Mouse (Mus musculus): ENCODE measurements around the gene Fads6. TPM values are rescaled to one million over a fixed set of nuclear protein-coding genes. Genes with fewer than 3 reads are reported as not detected.

The Fads6 gene
- polyA plus RNA-seq, 1 experiment from 2014 or later, result 0.43 TPM

GRCm38 (mm10) chr11:115323354-115323753 is 25.9 kb upstream of the Fads6 start:
- Histone ChIP-seq H3K27ac (no peak overlapping the region), H3K27me3 (peaks cover 77% of the 10 kb centered on the region), H3K4me1 (replicated peaks) (peaks cover 34% of the 10 kb centered on the region), H3K9me3 (no peaks in the 10 kb centered on the region), H3K36me3 (no peaks in the 10 kb centered on the region), H3K4me3 (replicated peaks) (no peak overlapping the region), H3K4me2 (replicated peaks) (peak overlapping the region; percentile 5; the same call in 1 of the 2 replicates), H3K9ac (replicated peaks) (no peak overlapping the region; the same call in 1 of the 2 replicates)
- ATAC-seq, result no peak
- WGBS, result 23% methylated on average over 32 of the region's 32 CpGs

DNA sequence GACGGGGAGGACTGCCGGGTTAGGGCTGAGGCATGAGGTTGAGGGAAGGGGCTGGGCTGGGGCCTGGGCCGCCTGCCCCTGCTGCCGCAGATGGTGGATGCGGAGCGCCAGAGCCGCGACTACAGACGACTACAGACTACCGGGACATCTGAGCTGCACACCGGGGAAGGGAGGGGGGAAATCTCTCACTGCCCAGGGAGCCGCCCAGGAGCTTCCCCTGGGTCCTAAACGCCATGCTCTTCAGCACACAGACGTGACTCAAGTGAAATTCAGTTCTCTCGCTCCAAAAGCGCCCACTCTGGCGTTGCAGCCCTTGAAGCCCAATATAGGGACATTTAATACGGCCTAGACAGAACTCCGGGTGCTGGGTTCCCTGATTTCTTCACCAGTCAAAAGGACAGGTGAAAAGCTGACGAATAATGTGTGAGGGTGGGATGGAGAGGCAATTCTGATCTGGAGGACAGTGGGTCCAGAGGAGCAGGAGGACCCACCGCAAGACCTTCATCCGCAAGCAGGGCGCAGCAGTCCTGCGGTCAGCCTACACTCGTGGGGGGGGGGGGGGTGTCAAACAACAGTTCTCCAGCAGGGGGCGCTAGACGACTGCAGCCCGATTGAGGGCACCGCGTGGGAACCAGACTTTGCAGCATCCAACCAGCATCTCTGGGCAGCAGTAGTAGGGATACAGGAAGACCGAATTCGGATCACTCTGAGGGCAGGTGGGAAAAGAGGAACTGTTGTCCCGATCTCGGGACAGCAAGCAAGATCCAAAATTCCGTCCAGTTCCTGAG is 24.6 kb upstream of the Fads6 start, which contains the start of gene Ush1g:
TSS of gene Ush1g (minus strand) at position 136 of the 788 bp plus-strand sequence.
- Histone ChIP-seq H3K4me3 (replicated peaks) (peak within 1 kb of the TSS; percentile 14), H3K9ac (replicated peaks) (no peak within 1 kb of the TSS; the same call in 1 of the 2 replicates), H3K4me1 (replicated peaks) (peaks cover 40% of the 10 kb centered on the region), H3K27me3 (peaks cover 89% of the 10 kb centered on the region), H3K36me3 (no peaks in the 10 kb centered on the region), H3K27ac (no peak within 1 kb of the TSS), H3K9me3 (no peaks in the 10 kb centered on the region), H3K4me2 (replicated peaks) (peak within 1 kb of the TSS; percentile 30)
- ATAC-seq, result peak; percentile 29; the same call in 1 of the 2 replicates
- WGBS, result 4% methylated on average over 35 of the region's 35 CpGs

- Histone ChIP-seq H3K27ac (no peak overlapping the region), H3K4me2 (replicated peaks) (no peak overlapping the region), H3K4me1 (replicated peaks) (peaks cover 40% of the 10 kb centered on the region), H3K9ac (replicated peaks) (no peak overlapping the region), H3K9me3 (no peaks in the 10 kb centered on the region), H3K36me3 (no peaks in the 10 kb centered on the region), H3K27me3 (peaks cover 100% of the 10 kb centered on the region), H3K4me3 (replicated peaks) (no peak overlapping the region)
- 4% methylated on average over 18 of the region's 18 CpGs for WGBS
- peak; percentile 44; the same call in 1 of the 2 replicates for ATAC-seq
Observed at GRCm38 (mm10) chr11:115319704-115320383, 22.4 kb upstream of the Fads6 start.

- Histone ChIP-seq H3K9me3 (no peaks in the 10 kb centered on the region), H3K4me1 (replicated peaks) (peaks cover 38% of the 10 kb centered on the region), H3K27ac (no peak overlapping the region), H3K36me3 (no peaks in the 10 kb centered on the region), H3K4me3 (replicated peaks) (peak overlapping the region; percentile 7), H3K27me3 (peaks cover 98% of the 10 kb centered on the region), H3K4me2 (replicated peaks) (peak overlapping the region; percentile 3), H3K9ac (replicated peaks) (no peak overlapping the region)
- 4% methylated on average over 63 of the region's 63 CpGs for WGBS
- no peak for ATAC-seq
Observed at GRCm38 (mm10) chr11:115318245-115319027, 21.0 kb upstream of the Fads6 start.

- no peak overlapping the region for H3K4me3 ChIP-seq (replicated peaks)
- H3K4me1 ChIP-seq (replicated peaks), result peaks cover 30% of the 10 kb centered on the region
- WGBS, result 64% methylated on average over 7 of the region's 7 CpGs
- H3K27ac ChIP-seq, result no peak overlapping the region
- H3K36me3 ChIP-seq, result no peaks in the 10 kb centered on the region
- no peak overlapping the region for H3K4me2 ChIP-seq (replicated peaks)
- H3K27me3 ChIP-seq, result peaks cover 98% of the 10 kb centered on the region
- no peak for ATAC-seq
- no peak overlapping the region for H3K9ac ChIP-seq (replicated peaks)
- no peaks in the 10 kb centered on the region for H3K9me3 ChIP-seq
Observed at GRCm38 (mm10) chr11:115317204-115317603, 19.7 kb upstream of the Fads6 start.

- no peaks in the 10 kb centered on the region for H3K9me3 ChIP-seq
- WGBS, result 45% methylated on average over 2 of the region's 2 CpGs
- ATAC-seq, result no peak
- no peak overlapping the region for H3K9ac ChIP-seq (replicated peaks)
- H3K36me3 ChIP-seq, result no peaks in the 10 kb centered on the region
- no peak overlapping the region for H3K27ac ChIP-seq
- H3K4me3 ChIP-seq (replicated peaks), result no peak overlapping the region
- peaks cover 71% of the 10 kb centered on the region for H3K27me3 ChIP-seq
- peaks cover 12% of the 10 kb centered on the region for H3K4me1 ChIP-seq (replicated peaks)
- no peak overlapping the region for H3K4me2 ChIP-seq (replicated peaks)
Observed at GRCm38 (mm10) chr11:115314249-115314648, 16.8 kb upstream of the Fads6 start.

DNA sequence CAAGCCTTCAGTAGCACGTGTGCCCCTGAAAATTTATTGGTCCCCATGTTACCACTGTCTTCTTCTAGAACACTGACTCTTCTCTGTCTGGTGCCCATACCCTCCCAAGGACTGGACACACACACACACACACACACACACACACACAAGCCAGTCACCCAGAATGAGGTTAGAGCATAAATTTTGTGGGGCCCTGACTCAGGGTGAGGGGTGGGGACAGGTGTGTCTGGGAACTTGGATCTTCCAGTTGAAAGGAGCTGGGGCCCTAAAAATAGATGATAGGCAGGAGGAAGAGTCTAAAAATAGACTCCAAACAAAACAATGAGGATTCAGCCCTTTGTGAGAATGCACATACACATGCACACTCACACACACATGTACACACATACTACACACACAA is 11.3 kb upstream of the Fads6 start:
- no peaks in the 10 kb centered on the region for H3K36me3 ChIP-seq
- 72% methylated on average over 1 of the region's 1 CpGs for WGBS
- H3K27me3 ChIP-seq, result peaks cover 24% of the 10 kb centered on the region
- H3K4me3 ChIP-seq (replicated peaks), result no peak overlapping the region
- H3K4me2 ChIP-seq (replicated peaks), result no peak overlapping the region
- H3K4me1 ChIP-seq (replicated peaks), result 0 out of 2 replicates have a peak, but pooled peaks cover 6% of the 10 kb centered on the region
- ATAC-seq, result no peak
- no peak overlapping the region for H3K27ac ChIP-seq
- no peak overlapping the region for H3K9ac ChIP-seq (replicated peaks)
- H3K9me3 ChIP-seq, result no peaks in the 10 kb centered on the region

GRCm38 (mm10) chr11:115306863-115307262 is 9.4 kb upstream of the Fads6 start, which contains the start of gene Otop2:
TSS of gene Otop2 (plus strand) at chr11:115307163.
- Histone ChIP-seq H3K4me2 (replicated peaks) (no peak within 1 kb of the TSS), H3K4me1 (replicated peaks) (0 out of 2 replicates have a peak, but pooled peaks cover 6% of the 10 kb centered on the region), H3K27me3 (0 out of 2 replicates have a peak, but pooled peaks cover 7% of the 10 kb centered on the region), H3K9ac (replicated peaks) (no peak within 1 kb of the TSS), H3K36me3 (no peaks in the 10 kb centered on the region), H3K4me3 (replicated peaks) (no peak within 1 kb of the TSS), H3K27ac (no peak within 1 kb of the TSS), H3K9me3 (no peaks in the 10 kb centered on the region)
- WGBS, result 15% methylated on average over 8 of the region's 8 CpGs
- ATAC-seq, result no peak

DNA sequence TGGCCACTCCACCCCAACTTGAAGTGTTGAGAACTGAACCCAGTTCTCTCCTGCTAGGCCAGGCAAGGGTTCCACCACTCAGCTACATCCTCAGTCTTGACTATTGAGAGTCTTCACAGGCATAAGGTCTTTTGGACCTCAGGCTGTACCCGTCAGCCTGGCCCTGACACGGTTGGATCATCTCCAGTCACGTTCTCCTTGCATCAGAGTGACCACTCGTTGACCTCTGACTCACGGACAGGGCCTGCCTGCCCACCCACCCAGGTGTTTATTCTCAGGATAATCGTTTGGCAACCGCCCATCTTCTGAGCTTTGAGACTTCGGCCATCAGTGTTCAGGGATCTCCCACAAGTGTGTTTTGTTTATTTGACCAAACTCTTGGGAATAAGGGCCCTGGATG is 5.7 kb upstream of the Fads6 start:
- no peaks in the 10 kb centered on the region for H3K36me3 ChIP-seq
- 0 out of 2 replicates have a peak, but pooled peaks cover 7% of the 10 kb centered on the region for H3K27me3 ChIP-seq
- H3K9me3 ChIP-seq, result no peaks in the 10 kb centered on the region
- no peak overlapping the region for H3K4me2 ChIP-seq (replicated peaks)
- 80% methylated on average over 8 of the region's 8 CpGs for WGBS
- no peak overlapping the region for H3K4me3 ChIP-seq (replicated peaks)
- no peak overlapping the region for H3K27ac ChIP-seq
- 0 out of 2 replicates have a peak, but pooled peaks cover 6% of the 10 kb centered on the region for H3K4me1 ChIP-seq (replicated peaks)
- no peak for ATAC-seq
- no peak overlapping the region for H3K9ac ChIP-seq (replicated peaks)

DNA sequence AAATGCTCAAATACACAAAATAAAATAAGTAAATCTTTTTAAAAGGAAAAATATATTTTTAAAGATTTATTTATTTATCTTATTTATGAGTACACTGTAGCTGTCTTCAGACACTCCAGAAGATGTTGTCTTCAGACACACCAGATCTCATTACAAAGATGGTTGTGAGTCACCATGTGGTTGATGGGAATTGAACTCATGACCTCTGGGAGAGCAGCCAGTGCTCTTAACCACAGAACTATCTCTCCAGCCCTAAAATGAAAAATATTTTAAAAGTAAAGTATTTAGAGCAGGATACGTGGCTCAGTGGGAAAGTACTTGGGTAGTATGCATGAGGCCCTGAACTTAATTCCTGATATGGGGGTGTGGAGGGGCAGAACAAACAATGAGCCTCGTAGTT is 3.9 kb upstream of the Fads6 start:
- H3K9ac ChIP-seq (replicated peaks), result no peak overlapping the region
- peaks cover 13% of the 10 kb centered on the region; the same call in 1 of the 2 replicates for H3K27me3 ChIP-seq
- WGBS, result 87% methylated on average over 2 of the region's 2 CpGs
- H3K27ac ChIP-seq, result no peak overlapping the region
- no peak overlapping the region for H3K4me2 ChIP-seq (replicated peaks)
- peaks cover 11% of the 10 kb centered on the region for H3K4me1 ChIP-seq (replicated peaks)
- ATAC-seq, result no peak
- no peak overlapping the region for H3K4me3 ChIP-seq (replicated peaks)
- no peaks in the 10 kb centered on the region for H3K36me3 ChIP-seq
- H3K9me3 ChIP-seq, result no peaks in the 10 kb centered on the region

GRCm38 (mm10) chr11:115300745-115301144 is 3.3 kb upstream of the Fads6 start:
- H3K4me1 ChIP-seq (replicated peaks), result peaks cover 11% of the 10 kb centered on the region
- H3K4me2 ChIP-seq (replicated peaks), result no peak overlapping the region
- no peaks in the 10 kb centered on the region for H3K9me3 ChIP-seq
- no peak overlapping the region for H3K9ac ChIP-seq (replicated peaks)
- ATAC-seq, result no peak
- no peak overlapping the region for H3K4me3 ChIP-seq (replicated peaks)
- no peak overlapping the region for H3K27ac ChIP-seq
- WGBS, result 83% methylated on average over 4 of the region's 4 CpGs
- H3K36me3 ChIP-seq, result no peaks in the 10 kb centered on the region
- H3K27me3 ChIP-seq, result peaks cover 17% of the 10 kb centered on the region; the same call in 1 of the 2 replicates
